Mouse (Mus musculus): Measurements from ENCODE around the gene Mybpc3.

GRCm38 (mm10) chr2:91121011-91121410, 3.1 kb downstream of the Mybpc3 start:
- no peak for TF ChIP-seq CTCF (IDR thresholded peaks at IDR 0.05)
- TF ChIP-seq EP300 (IDR thresholded peaks at IDR 0.05), result no peak

Measured in lung, postnatal 0 days (tissue).